Comparison of ENCODE assay signal across 8 mouse cellular contexts in the genomic region with DNA sequence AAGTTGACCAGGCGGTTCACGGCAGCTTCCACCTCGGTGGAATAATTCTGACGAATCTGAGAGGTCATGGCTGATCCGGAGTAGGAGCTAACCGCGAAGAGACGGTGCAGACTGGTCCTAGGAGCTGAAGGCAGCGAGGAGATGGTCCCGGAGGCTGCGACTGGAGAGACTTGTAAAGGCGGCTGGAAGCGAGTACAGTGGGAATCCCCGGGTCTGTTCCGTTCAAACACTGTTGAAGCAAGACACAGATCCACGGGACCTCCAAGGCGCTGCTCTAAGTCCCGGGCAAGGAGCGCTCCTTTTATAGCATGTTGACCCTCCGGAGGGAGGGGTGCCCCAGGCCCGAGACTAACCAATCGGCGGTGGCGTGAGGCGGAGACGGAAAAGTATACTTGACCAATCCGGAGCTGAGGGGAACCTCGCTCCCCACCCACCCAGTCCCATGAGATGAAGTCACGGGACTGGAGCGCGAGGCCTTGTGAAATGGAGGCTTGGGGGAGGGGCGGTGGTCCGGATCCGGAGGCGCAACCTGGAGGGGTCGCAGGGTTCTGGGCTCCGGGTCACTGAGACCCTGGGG. TPM values are rescaled to one million over a fixed set of nuclear protein-coding genes. Genes with fewer than 3 reads are reported as not detected.
DNase-seq lines count a peak whose midpoint lies in the region; ATAC-seq and TF ChIP-seq lines count a peak whose summit lies in the region.
"Not testable (repeated sequence)": the region's sequence is repeated elsewhere in the genome, so short reads cannot be mapped to it uniquely, and the experiment has no call there.

A gene (minus strand): TSS at position 321 of the 577 bp plus-strand sequence.

- H3K4me2 ChIP-seq in hindbrain, postnatal 0 days (ENCODE audit: low read depth, low read length) = peak within 1 kb of the TSS; percentile 62

- DNase-seq in ZHBTc4 (ENCODE audit: low read depth, low spot score) = peak; percentile 99
- DNase-seq in gastrocnemius, adult 2 months = peak; percentile 98
- peak; percentile 99 for DNase-seq in hindbrain, postnatal 0 days (ENCODE audit: low spot score)
- DNase-seq in left cerebral cortex, adult 2 months (ENCODE audit: extremely low spot score in 1 of 2, low spot score in 2 of 2) = peak; percentile 91 to 96
- peak; percentile 96 for DNase-seq in right cerebral cortex, adult 2 months (ENCODE audit: low spot score in 2 of 2)
- peak; percentile 97 for DNase-seq in urinary bladder, postnatal 14 days (ENCODE audit: low spot score)

- H3K9ac ChIP-seq in hindbrain, postnatal 0 days (replicated peaks; ENCODE audit: low read length) = peak within 1 kb of the TSS; percentile 67

- H3K4me1 ChIP-seq in hindbrain, postnatal 0 days (ENCODE audit: insufficient read depth, low read length) = peaks cover 18% of the 10 kb centered on the region

- intact Hi-C loops in gastrocnemius, adult 2 months (cut with DNase I); left cerebral cortex, adult 2 months (cut with DNase I): not testable (repeated sequence)

- peak within 1 kb of the TSS; percentile 97 for H3K4me3 ChIP-seq in gastrocnemius, adult 2 months
- peak within 1 kb of the TSS; percentile 50 for H3K4me3 ChIP-seq in hindbrain, postnatal 0 days (ENCODE audit: low read length)
- peak within 1 kb of the TSS; percentile 88 for H3K4me3 ChIP-seq in left cerebral cortex, adult 2 months

- not testable (repeated sequence) for H3K9me3 ChIP-seq in hindbrain, postnatal 0 days (ENCODE audit: low read length)

- H3K27ac ChIP-seq in gastrocnemius, adult 2 months = peak within 1 kb of the TSS; percentile 97
- peak within 1 kb of the TSS; percentile 94 for H3K27ac ChIP-seq in hindbrain, postnatal 0 days
- peak within 1 kb of the TSS; percentile 95 for H3K27ac ChIP-seq in left cerebral cortex, adult 2 months

- ATAC-seq in common myeloid progenitor, adult 5-6 weeks (replicated peaks; ENCODE audit: low read depth, poor library complexity, severe bottlenecking) = peak; percentile 74
- ATAC-seq in hindbrain, postnatal 0 days = peak; percentile 96
- peak; percentile 83 for ATAC-seq in megakaryocyte, adult 5-6 weeks (ENCODE audit: poor library complexity, severe bottlenecking)

- 1% methylated on average over 29 of the region's 37 CpGs for WGBS in hindbrain, postnatal 0 days

- not testable (repeated sequence) for H3K27me3 ChIP-seq in hindbrain, postnatal 0 days (ENCODE audit: insufficient read depth, low read length)

- not testable (repeated sequence) for TF ChIP-seq CTCF in gastrocnemius, adult 2 months (IDR thresholded peaks at IDR 0.05); hindbrain, postnatal 0 days (IDR thresholded peaks at IDR 0.05; ENCODE audit: low read depth); left cerebral cortex, adult 2 months (IDR thresholded peaks at IDR 0.05)

- H3K36me3 ChIP-seq in hindbrain, postnatal 0 days (ENCODE audit: insufficient read depth, low read length) = peaks cover 23% of the 10 kb centered on the region

RNA-seq across cellular contexts. Expression of the gene that starts here (rescaled TPM):
- total RNA-seq in common myeloid progenitor, adult 5-6 weeks (2017) = 650 and 699 TPM in 2 replicates
- 100 to 1,000 TPM; 122 to 149 TPM for total RNA-seq in gastrocnemius, adult 2 months (2021)
- total RNA-seq in hindbrain, postnatal 0 days (2014; rRNA removed) = 2,068 and 2,255 TPM in 2 replicates
- polyA plus RNA-seq in hindbrain, postnatal 0 days (2015; fragmentation: Nextera tagmentation; extraction: Ambion mirVana) = 4,654 and 4,668 TPM in 2 replicates
- total RNA-seq in left cerebral cortex, adult 2 months (2021) = 100 to 1,000 TPM; 200 to 208 TPM
- total RNA-seq in megakaryocyte, adult 5-6 weeks (2015) = 2,869 and 3,213 TPM in 2 replicates
- total RNA-seq in megakaryocyte, adult 5-6 weeks (2017) = 1,589 and 1,786 TPM in 2 replicates

Comparison
In these comparisons a context has a peak if more than half of its experiments do, and no peak if none do; other contexts are left out.
1. Peak in every context shown above with its lines: DNase-seq, ATAC-seq, H3K4me3 ChIP-seq and H3K27ac ChIP-seq.